Mouse (Mus musculus): ENCODE measurements at regions not wholly inside any gene's neighbourhood (a gene's known extent, or its start where the extent isn't known, plus 50 kb on each side); places are given as distances from the start of the nearest gene placed in this dataset.
A peak's percentile ranks its signal among the peaks of the same experiment; 100 is the strongest.

DNA sequence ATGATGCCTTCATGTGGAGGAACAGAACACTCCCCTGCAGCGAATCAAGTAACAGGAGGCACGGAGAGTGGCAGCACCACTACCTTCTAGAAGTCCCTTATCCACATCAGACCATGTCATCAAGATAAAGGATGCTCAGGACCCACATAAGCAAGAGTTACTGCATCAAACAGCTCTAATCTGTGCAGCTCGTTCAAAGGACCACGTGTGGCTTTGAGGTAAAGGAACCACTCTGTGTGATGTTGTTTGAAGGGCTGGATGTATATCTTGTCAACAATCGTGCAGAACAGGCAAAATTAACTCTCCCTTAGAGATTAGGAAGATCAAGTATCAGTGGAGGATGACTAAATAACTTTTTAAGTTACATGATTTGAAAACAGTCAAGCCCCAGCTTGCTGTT, 68.8 kb upstream of the Cd44 start:
- no peak for DNase-seq (ENCODE audit: low read depth, low spot score)

DNA sequence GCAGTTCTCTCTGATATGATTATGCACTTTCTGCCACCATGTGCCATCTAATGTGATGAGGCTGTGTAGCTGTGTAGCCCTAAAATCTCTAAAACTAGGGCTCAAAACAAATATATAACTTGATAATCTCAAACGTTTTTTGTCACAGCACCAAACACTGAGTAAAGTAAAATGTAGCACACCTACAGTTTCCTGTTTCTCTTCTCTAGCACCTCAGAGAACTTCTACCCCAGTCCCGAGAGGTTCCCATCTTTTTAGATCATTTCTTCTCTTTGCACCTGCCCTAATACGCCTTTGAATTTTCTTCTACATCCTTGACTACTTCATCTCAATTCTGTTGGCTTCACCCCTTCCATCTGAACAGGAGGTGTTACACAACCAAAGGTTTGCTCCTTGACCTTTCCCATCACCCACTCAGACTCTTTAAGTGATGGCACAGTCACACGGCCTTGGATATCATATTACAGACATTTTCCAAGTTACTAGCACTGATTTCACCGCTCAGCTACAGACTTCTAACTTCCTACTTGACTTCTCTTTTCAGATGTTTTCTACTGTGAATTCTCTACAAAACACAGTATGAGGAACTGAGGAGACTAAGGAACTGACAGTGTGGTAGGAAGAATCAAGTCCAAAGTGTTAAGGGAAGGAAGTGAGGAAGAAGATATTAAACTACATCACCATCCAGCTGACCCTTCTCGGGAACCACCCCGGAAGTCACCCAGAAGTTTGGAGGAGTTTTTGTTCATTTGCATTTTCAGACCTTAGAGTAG, 66.7 kb upstream of the Cd44 start:
- no peak for DNase-seq (ENCODE audit: low read depth, low spot score)

- DNase-seq (ENCODE audit: low read depth, low spot score), result no peak
Observed at GRCm38 (mm10) chr2:102967417-102967816, 66.0 kb upstream of the Cd44 start.

DNA sequence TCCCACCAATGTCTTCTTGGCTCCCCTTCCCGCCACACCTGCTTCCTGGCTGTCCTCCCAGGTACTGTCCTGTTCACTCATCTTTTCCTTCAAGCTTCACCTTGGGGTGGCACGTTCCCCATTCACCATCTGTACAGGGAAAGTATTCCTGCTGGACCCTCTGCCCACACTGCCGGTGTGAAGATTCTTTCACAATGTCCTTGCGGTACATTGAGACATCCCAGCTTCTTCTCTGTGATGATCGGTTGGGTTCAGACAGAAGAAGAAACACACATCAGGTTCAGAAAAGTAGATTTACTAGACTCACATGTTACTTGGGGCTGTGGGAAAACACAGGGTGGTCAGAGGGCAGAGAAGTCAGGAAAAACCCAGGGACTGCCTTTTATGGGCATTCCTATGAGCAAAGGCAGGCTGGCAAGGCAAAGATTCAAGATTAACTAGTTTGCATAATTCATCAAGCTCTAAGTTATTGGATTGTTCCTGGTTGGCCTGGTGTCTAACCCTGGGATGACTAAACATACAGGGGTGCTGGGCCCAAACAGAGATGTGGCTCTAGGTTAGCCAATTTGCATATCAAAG, 57.7 kb upstream of the Cd44 start:
- DNase-seq (ENCODE audit: low read depth, low spot score), result no peak

DNA sequence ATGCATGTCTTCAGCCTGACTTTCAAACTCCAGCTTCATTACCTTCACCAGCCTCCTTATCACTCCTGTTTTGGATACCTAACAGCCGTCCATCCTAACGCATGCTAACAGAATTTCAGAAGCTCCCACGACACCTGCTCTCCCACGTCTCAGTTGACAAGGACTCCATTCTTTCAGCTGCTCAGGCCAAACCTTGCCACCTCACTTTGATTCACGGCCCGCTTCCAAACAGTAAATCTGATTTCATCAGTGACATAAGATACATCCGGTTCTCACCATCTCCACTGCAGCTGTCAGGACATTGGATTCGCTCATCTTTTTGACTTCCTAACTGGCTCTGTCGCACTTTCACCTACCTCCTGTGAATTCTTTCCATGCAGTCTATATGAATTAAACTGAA, 57.1 kb upstream of the Cd44 start:
- peak; percentile 30 for DNase-seq (ENCODE audit: low read depth, low spot score)

DNA sequence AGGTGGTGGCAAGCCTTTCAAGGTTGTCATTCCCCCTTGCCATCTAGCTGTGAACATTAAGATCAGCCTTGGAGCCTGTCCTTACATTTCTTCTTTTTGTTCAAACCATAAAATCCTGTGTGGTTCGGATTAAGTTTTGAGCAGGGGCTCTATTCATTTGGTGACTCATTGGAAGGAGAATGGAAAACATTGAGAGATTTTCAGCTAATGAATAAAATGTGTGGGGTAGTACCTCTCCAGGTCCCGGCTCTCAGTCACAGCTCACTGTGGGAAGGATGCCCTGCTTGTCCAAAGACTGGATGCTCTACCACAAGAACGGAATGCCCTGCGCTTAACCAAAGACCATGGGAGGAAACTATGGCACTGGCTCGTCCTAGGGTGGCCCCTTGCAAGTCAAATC, 56.3 kb upstream of the Cd44 start:
- DNase-seq (ENCODE audit: low read depth, low spot score), result no peak

DNA sequence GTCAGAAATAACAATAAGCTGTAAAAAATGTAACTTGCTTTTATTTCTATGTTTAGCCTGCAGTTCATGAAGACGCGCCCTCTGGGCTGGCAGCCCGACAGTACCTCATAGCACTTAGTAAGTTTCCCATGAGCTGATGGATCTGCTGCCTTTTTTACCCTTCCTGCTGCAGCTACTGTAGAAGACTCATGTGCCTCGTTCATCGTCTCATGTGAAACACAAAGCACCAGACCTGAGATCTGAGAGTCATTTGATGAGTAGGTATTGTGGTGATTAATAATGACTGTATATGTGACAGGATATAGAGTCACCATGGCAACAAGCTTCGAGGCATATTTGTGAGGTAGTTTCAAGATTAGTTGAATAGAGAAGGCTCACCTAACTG, 55.4 kb upstream of the Cd44 start:
- DNase-seq (ENCODE audit: low read depth, low spot score), result no peak

GRCm38 (mm10) chr2:102956108-102956857, 54.8 kb upstream of the Cd44 start:
- DNase-seq (ENCODE audit: low read depth, low spot score), result no peak

GRCm38 (mm10) chr2:102955232-102955631, 53.8 kb upstream of the Cd44 start:
- no peak for DNase-seq (ENCODE audit: low read depth, low spot score)

Data from mesoderm, embryonic 11.5 days (tissue).